Mouse (Mus musculus) megakaryocyte, embryonic 14.5 days (primary cell): ENCODE measurements around the gene D930020B18Rik.

Experiments used
- FLI1 ChIP-seq: IDR thresholded peaks from 2 replicates; pipeline ENCODE4 v1.6.1; 2012; ENCODE audit warnings: low read length, inconsistent platforms, mixed read lengths
- GATA1 ChIP-seq: IDR thresholded peaks from 3 replicates; pipeline ENCODE4 v1.6.1; 2012; ENCODE audit warnings: mixed read lengths, low read length, inconsistent platforms, borderline replicate concordance

DNA sequence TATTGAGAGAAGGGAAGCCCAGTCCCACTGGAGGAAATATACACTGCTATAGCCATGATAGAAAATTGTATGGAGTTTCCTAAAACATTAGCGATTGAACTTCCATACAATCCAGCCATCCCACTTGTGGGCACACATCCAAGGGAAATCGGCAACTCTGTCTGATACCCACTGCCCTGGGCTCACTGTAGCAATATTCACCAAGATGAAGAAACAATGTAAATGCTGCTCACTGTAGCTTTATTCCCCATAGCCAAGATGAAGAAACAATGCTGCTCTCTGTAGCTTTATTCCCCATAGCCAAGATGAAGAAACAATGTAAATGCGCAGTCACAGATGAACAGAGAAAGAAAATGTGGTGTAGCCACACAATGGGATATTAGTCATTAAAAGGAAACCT, 95.9 kb downstream of the D930020B18Rik start:
- TF ChIP-seq GATA1 (no peak), FLI1 (no peak)
